Mouse (Mus musculus) G1E (cell line): Measurements from ENCODE around the gene Cdh18. TPM values are rescaled to one million over a fixed set of nuclear protein-coding genes. Genes with fewer than 3 reads are reported as not detected.

Experiments
- ATAC-seq: 2 replicates; pipeline ENCODE4 v1.8.0; 2016; ENCODE audit warnings: mild to moderate bottlenecking; ENCODE audit not compliant: insufficient number of reproducible peaks, poor library complexity, low FRiP score, severe bottlenecking; ENCODE audit errors: extremely low read depth
- DNase-seq: peaks from one replicate; pipeline ENCODE4 v3.0.0; 2012; ENCODE audit warnings: low spot score
- H3K27me3 ChIP-seq: 2 replicates; pipeline ENCODE4 v1.6.1; 2012; ENCODE audit warnings: mild to moderate bottlenecking, low read length, inconsistent platforms; ENCODE audit not compliant: insufficient read depth
- H3K36me3 ChIP-seq: replicated peaks from 2 replicates; pipeline ENCODE3; 2012; ENCODE audit warnings: mild to moderate bottlenecking, inconsistent platforms
- H3K4me1 ChIP-seq: 2 replicates; pipeline ENCODE4 v1.6.1; 2012; ENCODE audit warnings: low read depth, low read length, inconsistent platforms, mixed read lengths; ENCODE audit not compliant: insufficient read depth
- H3K4me3 ChIP-seq: 2 replicates; pipeline ENCODE4 v1.5.1; 2012; ENCODE audit warnings: low read depth, mild to moderate bottlenecking, inconsistent platforms, low read length, moderate library complexity, mixed read lengths
- H3K9me3 ChIP-seq: replicated peaks from 2 replicates; pipeline ENCODE4 v1.6.1; 2012; ENCODE audit warnings: inconsistent platforms
- CTCF ChIP-seq: IDR thresholded peaks from 2 replicates; pipeline ENCODE4 v1.5.1; 2012; ENCODE audit warnings: low read depth, low read length, inconsistent platforms, mixed read lengths
- GATA1 ChIP-seq: IDR thresholded peaks from 2 replicates; pipeline ENCODE4 v1.6.1; 2012; ENCODE audit warnings: borderline replicate concordance, low read length, inconsistent platforms, mixed read lengths
- GATA2 ChIP-seq: IDR thresholded peaks from 2 replicates; pipeline ENCODE4 v1.6.1; 2012; ENCODE audit warnings: low read depth, low read length, inconsistent platforms, borderline replicate concordance
- POLR2AphosphoS5 ChIP-seq: IDR thresholded peaks from 2 replicates; pipeline ENCODE4 v1.6.1; 2012; ENCODE audit warnings: low read depth, low read length, inconsistent platforms; ENCODE audit not compliant: insufficient replicate concordance
- TAL1 ChIP-seq: conservative IDR thresholded peaks from 2 replicates; pipeline ENCODE4 v1.6.1; 2012; ENCODE audit warnings: low read depth, low read length, inconsistent platforms, mixed read lengths
- polyA plus RNA-seq: library from polyadenylated mRNA; stranded (reverse); fragments of >175 nt; gene quantifications from 2 replicates; pipeline ENCODE4 v1.2.3, GENCODE M21; 2012
- total RNA-seq, 2 experiments: library from RNA; stranded (forward) in 1 of 2; stranded (reverse) in 1 of 2; fragments of 200-1000 nt in 1 of 2; fragments of >200 nt in 1 of 2; fragmentation: Nextera tagmentation in 1 of 2; gene quantifications; 2 replicates each; pipeline ENCODE4 v1.2.3; 2014 to 2017

Cdh18 gene
- total and polyA plus RNA-seq, 3 experiments, result 0.16 TPM; not detected in 2

DNA sequence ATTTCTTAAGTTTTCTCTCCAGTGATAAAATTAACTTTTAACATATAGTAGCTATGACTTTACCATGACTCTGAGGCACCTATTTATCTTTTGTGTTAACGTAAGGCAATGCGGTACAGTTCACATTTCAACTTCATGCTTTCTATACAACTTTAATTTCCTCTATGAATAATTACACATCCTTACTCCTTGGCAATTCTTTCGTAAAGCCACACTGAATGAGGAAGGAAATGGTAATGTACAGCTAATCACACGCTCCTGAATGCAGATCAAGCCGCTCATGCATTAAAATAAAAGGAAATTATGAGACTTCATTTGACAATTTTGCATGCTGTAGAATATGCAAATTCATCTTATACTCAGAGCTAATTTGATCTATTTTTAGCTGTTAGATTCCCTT is 467.9 kb downstream of the Cdh18 start:
- ATAC-seq (no peak), DNase-seq (no peak)
- H3K9me3 ChIP-seq, result no peaks in the 10 kb centered on the region

GRCm38 (mm10) chr15:23021151-23021550 is 472.3 kb downstream of the Cdh18 start:
- Histone ChIP-seq H3K36me3 (no peaks in the 10 kb centered on the region), H3K27me3 (no peaks in the 10 kb centered on the region), H3K4me1 (no peaks in the 10 kb centered on the region), H3K4me3 (no peak overlapping the region), H3K9me3 (no peaks in the 10 kb centered on the region)
- TF ChIP-seq TAL1 (no peak), GATA2 (no peak), GATA1 (no peak), POLR2AphosphoS5 (no peak), CTCF (no peak)
- DNase-seq (no peak), ATAC-seq (no peak)

More for the DNA sequence above, 467.9 kb downstream of the Cdh18 start:
- H3K4me3 ChIP-seq, result no peak overlapping the region
- no peaks in the 10 kb centered on the region for H3K27me3 ChIP-seq
- TF ChIP-seq GATA1 (no peak), CTCF (no peak), TAL1 (no peak), GATA2 (no peak), POLR2AphosphoS5 (no peak)
- no peaks in the 10 kb centered on the region for H3K4me1 ChIP-seq
- H3K36me3 ChIP-seq, result no peaks in the 10 kb centered on the region

DNA sequence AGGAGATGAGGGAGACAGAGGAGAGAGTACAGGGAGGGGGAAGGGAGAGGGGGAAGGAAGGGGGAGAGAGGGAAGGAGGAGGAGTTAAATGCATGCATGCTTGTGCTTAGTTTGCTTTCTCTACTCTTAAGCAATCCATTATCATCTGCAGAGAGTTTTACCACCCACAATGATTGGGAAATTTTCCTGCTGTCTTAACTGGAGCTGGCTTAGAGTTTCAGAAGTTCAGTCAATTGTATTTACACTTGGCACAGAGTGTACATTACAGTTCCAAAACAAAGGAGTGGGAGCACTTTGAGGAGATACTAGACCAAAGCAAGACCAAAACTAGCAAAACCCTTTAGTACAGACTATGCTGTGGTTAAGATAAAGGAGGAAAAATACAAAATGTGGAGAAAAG is 473.8 kb downstream of the Cdh18 start:
- TF ChIP-seq CTCF (no peak), TAL1 (no peak), GATA2 (no peak), GATA1 (no peak)
- no peak for ATAC-seq

GRCm38 (mm10) chr15:23035551-23036207 is 486.9 kb downstream of the Cdh18 start:
- no peaks in the 10 kb centered on the region for H3K27me3 ChIP-seq
- TF ChIP-seq POLR2AphosphoS5, result no peak
- no peak for TF ChIP-seq CTCF
- TF ChIP-seq GATA2, result no peak
- TF ChIP-seq TAL1, result no peak
- TF ChIP-seq GATA1, result no peak
- no peak overlapping the region for H3K4me3 ChIP-seq
- no peaks in the 10 kb centered on the region for H3K36me3 ChIP-seq
- ATAC-seq (no peak), DNase-seq (no peak)
- peaks cover 4% of the 10 kb centered on the region; the same call in 1 of the 2 replicates for H3K9me3 ChIP-seq
- no peaks in the 10 kb centered on the region for H3K4me1 ChIP-seq

More for the DNA sequence above, 473.8 kb downstream of the Cdh18 start:
- DNase-seq, result no peak
- Histone ChIP-seq H3K4me1 (no peaks in the 10 kb centered on the region), H3K9me3 (no peaks in the 10 kb centered on the region), H3K4me3 (no peak overlapping the region), H3K36me3 (no peaks in the 10 kb centered on the region), H3K27me3 (no peaks in the 10 kb centered on the region)

DNA sequence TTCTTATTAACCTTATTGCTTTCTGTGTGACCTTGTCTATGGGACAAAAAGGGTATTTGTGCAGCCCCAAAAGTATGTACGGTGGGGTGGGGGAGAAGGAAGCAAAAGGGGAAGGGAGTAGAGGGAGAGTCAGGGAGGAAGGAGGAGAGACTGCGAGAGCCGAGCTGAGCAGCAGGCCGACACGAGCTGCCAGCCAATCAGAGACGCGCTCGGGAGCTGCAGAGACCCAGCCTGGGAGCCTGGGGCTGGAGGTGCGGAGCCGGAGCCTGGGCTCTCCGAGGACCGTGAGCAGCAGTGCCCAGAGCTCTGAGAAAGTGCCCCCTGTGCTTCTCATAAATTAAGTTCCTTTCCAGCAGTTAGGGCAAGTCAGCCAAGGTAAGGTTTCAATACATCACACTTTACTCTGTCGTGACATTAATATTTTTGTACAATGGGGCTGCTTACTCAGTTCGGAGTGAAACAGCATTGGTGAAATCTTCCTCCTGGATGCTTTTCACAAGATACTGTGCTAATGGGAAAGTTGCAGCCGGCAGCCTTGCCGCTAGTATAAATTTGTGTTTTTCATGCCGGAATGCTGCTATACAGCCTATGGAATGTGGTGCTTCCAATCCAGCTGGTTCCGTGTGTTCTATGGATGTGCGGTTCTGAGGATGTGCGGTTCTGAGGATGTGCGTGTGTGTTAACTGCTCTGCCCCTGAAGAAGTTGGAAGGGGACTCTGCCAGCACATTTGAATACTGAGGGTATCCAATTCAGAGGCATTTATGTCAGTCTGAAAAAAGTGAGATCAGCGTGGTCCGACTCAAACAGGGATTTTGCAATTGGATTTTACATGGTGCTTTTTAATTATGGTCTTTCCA is 487.6 kb downstream of the Cdh18 start:
- H3K4me3 ChIP-seq, result no peak overlapping the region
- TF ChIP-seq GATA2, result no peak

DNA sequence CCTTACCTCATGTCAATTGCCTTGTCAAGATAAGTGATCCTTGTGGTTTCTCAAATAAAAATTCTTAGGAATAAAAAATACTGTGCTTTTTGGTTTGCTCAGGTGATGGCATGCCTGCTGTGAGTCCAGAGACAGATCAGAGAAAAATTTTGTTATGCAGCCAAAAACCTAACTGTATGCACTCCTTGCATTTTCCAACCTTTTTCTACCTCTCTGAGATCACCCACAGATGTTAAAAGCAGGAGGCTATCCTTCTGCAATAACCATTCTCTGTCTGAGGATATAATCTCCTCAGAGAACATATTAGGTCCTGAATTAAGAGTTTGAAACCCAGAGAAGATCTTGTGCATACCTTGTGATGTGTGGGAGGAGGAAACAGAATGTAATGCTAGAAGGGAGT is 488.7 kb downstream of the Cdh18 start:
- no peak for TF ChIP-seq GATA1
- TF ChIP-seq TAL1, result no peak
- TF ChIP-seq GATA2, result no peak
- TF ChIP-seq POLR2AphosphoS5, result no peak
- TF ChIP-seq CTCF, result no peak
- H3K36me3 ChIP-seq, result no peaks in the 10 kb centered on the region
- peaks cover 4% of the 10 kb centered on the region; the same call in 1 of the 2 replicates for H3K9me3 ChIP-seq
- no peaks in the 10 kb centered on the region for H3K27me3 ChIP-seq
- ATAC-seq (no peak), DNase-seq (no peak)
- no peak overlapping the region for H3K4me3 ChIP-seq
- H3K4me1 ChIP-seq, result no peaks in the 10 kb centered on the region

More for the DNA sequence above, 487.6 kb downstream of the Cdh18 start:
- Histone ChIP-seq H3K4me1 (no peaks in the 10 kb centered on the region), H3K27me3 (no peaks in the 10 kb centered on the region), H3K36me3 (no peaks in the 10 kb centered on the region), H3K9me3 (peaks cover 4% of the 10 kb centered on the region; the same call in 1 of the 2 replicates)
- DNase-seq (no peak), ATAC-seq (no peak)
